Mouse (Mus musculus) cortical plate, adult 2 months (tissue): ENCODE data around the gene Matn4.

Experiments used
- CTCF ChIP-seq: fragments of 200-500 bp; IDR thresholded peaks from 2 replicates; pipeline ENCODE4 v1.5.1; 2011; ENCODE audit warnings: mild to moderate bottlenecking, control low read depth, low read length; ENCODE audit not compliant: insufficient read depth; ENCODE audit errors: extremely low read depth
- POLR2A ChIP-seq: fragments of 200-500 bp; IDR thresholded peaks from 2 replicates; pipeline ENCODE4 v1.6.1; 2011; ENCODE audit warnings: mild to moderate bottlenecking, low read length, control low read depth; ENCODE audit not compliant: insufficient read depth; ENCODE audit errors: extremely low read depth

- no peak for TF ChIP-seq CTCF
- TF ChIP-seq POLR2A, result no peak
Observed at GRCm38 (mm10) chr2:164414581-164414980, 9.6 kb upstream of the Matn4 start.
